Mouse (Mus musculus) kidney, adult 2 months (tissue): Measurements from ENCODE around the gene Grm1. TPM values are rescaled to one million over a fixed set of nuclear protein-coding genes. Genes with fewer than 3 reads are reported as not detected.

Experiments used
- DNase-seq: peaks from one replicate; pipeline ENCODE4 v3.0.0; 2021
- H3K27ac ChIP-seq: fragments of 200-500 bp; 2 replicates; pipeline ENCODE4 v1.5.1; 2012; ENCODE audit warnings: low read depth, low read length, control low read depth, inconsistent platforms; ENCODE audit not compliant: insufficient read depth
- H3K27me3 ChIP-seq: fragments of 200-500 bp; replicated peaks from 2 replicates; pipeline ENCODE4 v1.6.1; 2012; ENCODE audit warnings: mild to moderate bottlenecking, moderate library complexity, low read length, inconsistent platforms; ENCODE audit not compliant: control insufficient read depth, insufficient read depth
- H3K36me3 ChIP-seq: fragments of 200-500 bp; 2 replicates; pipeline ENCODE4 v1.6.1; 2012; ENCODE audit warnings: mild to moderate bottlenecking, moderate library complexity, low read length, inconsistent platforms; ENCODE audit not compliant: control insufficient read depth, insufficient read depth
- H3K4me1 ChIP-seq: fragments of 200-500 bp; 2 replicates; pipeline ENCODE4 v1.6.1; 2011; ENCODE audit warnings: low read length; ENCODE audit not compliant: control insufficient read depth, insufficient read depth
- H3K4me3 ChIP-seq: fragments of 200-500 bp; 2 replicates; pipeline ENCODE4 v1.5.1; 2011; ENCODE audit warnings: mild to moderate bottlenecking, low read depth, low read length, control low read depth; ENCODE audit not compliant: insufficient read depth
- CTCF ChIP-seq: fragments of 200-500 bp; conservative IDR thresholded peaks from 2 replicates; pipeline ENCODE4 v1.5.1; 2011; ENCODE audit warnings: low read depth, mild to moderate bottlenecking, control low read depth, low read length, moderate library complexity, mixed read lengths; ENCODE audit not compliant: insufficient read depth, insufficient read length
- POLR2A ChIP-seq: fragments of 200-500 bp; IDR thresholded peaks from one replicate; pipeline ENCODE4 v1.6.1; 2011; ENCODE audit warnings: low read depth, low read length, control low read depth
- WGBS: fragments of 180-500 bp; shearing (Covaris S2); methylation state at CpG from one replicate; pipeline ENCODE4 v1.1.7; 2018; 5-methylcytosine and 5-hydroxymethylcytosine counted together
- polyA plus RNA-seq: library from polyadenylated mRNA; depleted of rRNA; stranded (reverse); fragments of >200 nt; gene quantifications from 2 replicates; pipeline ENCODE4 v1.2.3, GENCODE M21; 2012

Grm1 gene
- polyA plus RNA-seq, 1 experiment, result not detected

DNA sequence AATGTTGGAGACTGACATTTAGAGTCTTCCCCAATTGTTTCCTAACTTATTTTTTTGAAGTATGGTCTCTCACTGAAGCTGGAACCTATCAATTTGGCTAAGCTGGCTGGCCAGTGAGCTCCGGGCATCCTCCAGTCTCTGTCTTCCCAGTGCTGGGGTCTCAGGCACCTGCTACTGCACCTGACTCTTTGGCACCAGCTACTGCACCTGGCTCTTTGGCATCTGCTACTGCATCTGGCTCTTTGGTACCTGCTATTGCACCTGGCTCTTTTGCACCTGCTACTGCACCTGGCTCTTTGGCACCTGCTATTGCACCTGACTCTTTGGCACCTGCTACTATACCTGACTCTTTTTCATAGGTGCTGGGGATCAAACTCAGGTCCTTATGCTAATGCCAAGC is 291.7 kb downstream of the Grm1 start:
- Histone ChIP-seq H3K27me3 (no peaks in the 10 kb centered on the region), H3K4me1 (no peaks in the 10 kb centered on the region), H3K36me3 (no peaks in the 10 kb centered on the region), H3K4me3 (no peak overlapping the region), H3K27ac (no peak overlapping the region)
- 93% methylated on average over 1 of the region's 1 CpGs for WGBS
- DNase-seq, result no peak
- TF ChIP-seq POLR2A (no peak), CTCF (no peak)

DNA sequence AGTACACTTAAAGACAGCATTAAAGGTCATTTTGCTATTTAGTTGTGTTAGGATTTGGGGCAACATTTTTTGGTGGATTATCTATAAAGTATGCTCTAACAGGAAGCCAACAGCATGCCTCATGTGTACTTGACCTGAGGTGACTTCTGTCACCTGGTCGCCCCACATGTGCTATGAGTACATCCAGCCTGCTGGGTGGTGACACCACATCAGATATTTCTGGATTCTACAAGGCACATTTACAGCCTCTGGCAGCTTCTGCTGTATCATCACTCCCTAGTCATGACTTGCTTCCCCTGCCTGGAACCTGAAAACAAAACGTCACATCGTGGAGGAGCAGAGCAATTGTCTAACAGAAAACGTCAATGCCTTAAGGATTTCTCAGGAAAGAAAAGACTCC is 292.2 kb downstream of the Grm1 start:
- TF ChIP-seq CTCF (no peak), POLR2A (no peak)
- Histone ChIP-seq H3K36me3 (no peaks in the 10 kb centered on the region), H3K4me1 (no peaks in the 10 kb centered on the region), H3K4me3 (no peak overlapping the region), H3K27ac (no peak overlapping the region), H3K27me3 (no peaks in the 10 kb centered on the region)
- no peak for DNase-seq
- WGBS, result 75% methylated on average over 4 of the region's 4 CpGs

DNA sequence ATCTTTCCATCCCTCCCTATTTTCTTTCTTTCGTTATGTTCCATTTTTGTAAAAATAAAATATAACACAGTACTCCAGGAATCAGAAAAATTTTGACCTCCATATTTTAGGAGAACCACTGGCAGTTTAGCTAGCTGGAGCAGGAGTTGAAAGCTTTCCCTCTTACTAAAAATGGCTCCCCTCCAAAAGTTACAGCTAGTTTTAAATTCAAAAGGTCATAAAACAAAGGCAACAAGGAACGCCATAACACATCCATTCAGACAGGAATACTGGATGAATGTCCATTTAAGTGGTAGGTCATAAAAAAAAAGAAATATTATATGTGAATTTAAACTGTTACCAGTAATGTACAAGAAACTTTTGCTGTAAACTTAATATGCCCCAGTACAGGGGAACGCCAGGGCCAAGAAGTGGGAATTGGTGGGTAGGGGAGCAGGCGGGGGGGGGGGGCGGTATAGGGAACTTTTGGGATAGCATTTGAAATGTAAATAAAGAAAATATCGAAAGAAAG is 294.2 kb downstream of the Grm1 start:
- DNase-seq, result no peak
- no peak for TF ChIP-seq CTCF
- no peak for TF ChIP-seq POLR2A
- Histone ChIP-seq H3K4me1 (no peaks in the 10 kb centered on the region), H3K27ac (no peak overlapping the region), H3K4me3 (no peak overlapping the region), H3K36me3 (no peaks in the 10 kb centered on the region), H3K27me3 (no peaks in the 10 kb centered on the region)
- 69% methylated on average over 5 of the region's 6 CpGs for WGBS

DNA sequence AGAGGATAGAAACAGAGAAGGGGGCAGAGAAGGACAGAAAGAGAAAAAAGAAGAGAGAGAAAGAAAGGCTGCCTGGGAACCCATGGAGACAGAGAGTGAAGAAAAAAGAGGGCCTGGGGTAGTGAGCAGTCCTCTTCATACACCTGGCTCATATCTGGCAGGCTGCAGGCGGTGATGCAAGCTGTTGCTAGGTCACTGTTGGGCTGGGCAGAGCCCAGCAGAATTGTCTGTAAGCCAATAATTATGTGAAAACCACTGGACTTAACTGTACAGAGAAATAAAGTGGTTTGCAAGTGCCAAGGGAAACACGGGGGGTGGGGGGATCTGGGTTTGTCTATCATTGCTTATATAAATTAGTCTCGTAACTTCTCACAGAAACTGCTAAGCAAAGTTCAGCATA is 297.0 kb downstream of the Grm1 start:
- no peaks in the 10 kb centered on the region for H3K27me3 ChIP-seq
- WGBS, result 78% methylated on average over 3 of the region's 3 CpGs

DNA sequence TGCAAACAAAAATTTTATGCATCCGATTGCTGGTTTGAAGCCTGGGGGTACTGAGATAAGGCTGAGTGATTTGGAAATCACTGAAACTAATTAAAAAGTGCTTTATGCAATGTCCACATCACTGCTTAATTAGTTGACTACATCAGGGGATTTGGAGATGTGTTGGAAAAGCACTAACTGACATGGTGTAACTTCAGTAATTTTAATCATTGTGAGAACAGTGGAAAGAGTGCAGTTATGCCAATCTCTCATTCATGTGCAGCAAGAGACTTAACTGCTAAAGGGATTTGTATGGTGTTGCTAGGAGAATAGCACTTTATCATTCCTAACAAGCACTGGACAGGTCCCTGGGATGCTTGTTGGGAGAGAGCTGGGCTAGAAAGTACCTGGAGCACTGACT is 307.3 kb downstream of the Grm1 start:
- no peak overlapping the region for H3K4me3 ChIP-seq
- no peak for TF ChIP-seq POLR2A
- no peak for TF ChIP-seq CTCF
- H3K27ac ChIP-seq, result no peak overlapping the region
- H3K4me1 ChIP-seq, result no peaks in the 10 kb centered on the region
- H3K36me3 ChIP-seq, result no peaks in the 10 kb centered on the region
- no peaks in the 10 kb centered on the region for H3K27me3 ChIP-seq
- 76% methylated on average over 1 of the region's 1 CpGs for WGBS
- DNase-seq, result no peak

More for the DNA sequence above, 297.0 kb downstream of the Grm1 start:
- Histone ChIP-seq H3K4me3 (no peak overlapping the region), H3K4me1 (no peaks in the 10 kb centered on the region), H3K27ac (no peak overlapping the region), H3K36me3 (no peaks in the 10 kb centered on the region)
- TF ChIP-seq CTCF (no peak), POLR2A (no peak)
- DNase-seq, result no peak

DNA sequence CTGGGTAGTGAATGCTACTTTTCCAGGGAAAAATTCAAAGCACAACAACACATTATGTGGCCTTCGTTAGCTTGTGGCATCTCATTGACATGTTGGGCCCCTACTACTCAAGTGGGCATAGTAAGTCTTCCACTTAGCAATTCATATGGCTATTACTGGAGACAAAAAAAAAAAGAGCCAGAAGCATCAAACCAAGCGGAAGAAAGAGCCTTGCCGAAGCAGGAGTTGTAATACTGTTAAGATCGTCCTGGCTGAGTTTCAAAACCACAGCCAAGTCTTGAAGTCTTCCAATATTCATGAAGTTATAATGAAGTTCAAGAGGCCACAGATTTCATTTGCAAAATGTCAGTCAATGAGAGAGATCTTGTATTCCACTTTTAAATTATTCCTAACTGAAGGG is 319.1 kb downstream of the Grm1 start:
- TF ChIP-seq POLR2A (no peak), CTCF (no peak)
- no peaks in the 10 kb centered on the region for H3K36me3 ChIP-seq
- no peak overlapping the region for H3K4me3 ChIP-seq
- no peak for DNase-seq
- WGBS, result 77% methylated on average over 4 of the region's 4 CpGs
- H3K27me3 ChIP-seq, result no peaks in the 10 kb centered on the region
- no peak overlapping the region for H3K27ac ChIP-seq
- no peaks in the 10 kb centered on the region for H3K4me1 ChIP-seq

DNA sequence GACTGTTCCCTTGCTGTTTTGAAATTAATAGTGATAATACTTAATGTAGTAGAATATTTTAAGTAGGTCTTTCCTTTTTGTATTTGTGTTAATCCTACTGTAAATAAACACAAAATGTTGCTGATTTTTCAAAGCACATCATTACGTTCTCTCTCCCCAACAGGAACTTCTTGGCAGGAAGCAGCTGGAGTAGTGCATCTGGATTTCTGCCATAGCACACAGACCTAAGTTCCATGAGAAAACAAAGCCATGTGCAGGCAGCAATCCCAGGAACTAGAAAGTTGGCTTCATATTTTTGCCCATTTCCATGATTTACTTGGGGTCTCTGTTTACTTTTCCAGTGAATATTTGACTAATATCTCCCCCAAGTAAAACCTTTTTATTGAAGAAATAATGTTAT is 320.9 kb downstream of the Grm1 start:
- no peaks in the 10 kb centered on the region for H3K27me3 ChIP-seq
- WGBS, result 52% methylated on average over 1 of the region's 1 CpGs
- H3K4me3 ChIP-seq, result no peak overlapping the region
- H3K27ac ChIP-seq, result no peak overlapping the region
- TF ChIP-seq CTCF (no peak), POLR2A (no peak)
- no peaks in the 10 kb centered on the region for H3K4me1 ChIP-seq
- DNase-seq, result no peak
- H3K36me3 ChIP-seq, result no peaks in the 10 kb centered on the region
